Mouse (Mus musculus): ENCODE measurements around the gene Nfx1. TPM values are rescaled to one million over a fixed set of nuclear protein-coding genes. Genes with fewer than 3 reads are reported as not detected.

Gene Nfx1
- polyA plus RNA-seq, 1 experiment from 2014 or later = 67.7 TPM

DNA sequence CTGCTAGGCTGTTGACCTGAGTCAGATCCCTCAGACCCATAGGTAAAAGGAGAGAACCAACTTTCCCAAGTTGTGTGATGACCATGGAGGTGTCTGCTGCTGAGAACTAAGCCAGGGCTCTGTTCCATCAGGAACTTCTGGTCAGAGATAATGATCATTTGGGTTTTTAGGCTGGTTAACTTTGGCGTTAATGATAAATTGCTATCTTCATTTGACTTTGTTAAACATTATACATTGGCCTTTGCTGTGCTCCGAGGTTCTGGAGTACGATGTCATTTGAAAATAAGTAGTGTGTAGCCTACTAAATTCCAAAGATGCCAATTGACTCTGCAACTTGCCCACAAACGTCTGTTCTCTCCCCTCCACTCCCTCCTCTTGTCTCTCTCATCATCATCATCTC, 1.5 kb upstream of the Nfx1 start:
- Histone ChIP-seq H3K4me3 (ENCODE audit: low read depth, low read length) (no peak overlapping the region), H3K9me3 (replicated peaks; ENCODE audit: control insufficient read depth, low read length) (no peaks in the 10 kb centered on the region), H3K4me1 (ENCODE audit: control insufficient read depth, insufficient read depth, low read length) (peaks cover 16% of the 10 kb centered on the region), H3K27me3 (ENCODE audit: control insufficient read depth, insufficient read depth, low read length) (no peaks in the 10 kb centered on the region), H3K4me2 (no peak overlapping the region), H3K27ac (ENCODE audit: low read depth, low read length) (no peak overlapping the region), H3K36me3 (ENCODE audit: control insufficient read depth, insufficient read depth, low read length) (peaks cover 5% of the 10 kb centered on the region), H3K9ac (ENCODE audit: low read depth, low read length) (no peak overlapping the region)
- ATAC-seq (replicated peaks; ENCODE audit: insufficient number of reproducible peaks, low FRiP score, low TSS enrichment) = no peak
- WGBS (ENCODE audit: insufficient replicate concordance) = 73% methylated on average over 4 of the region's 4 CpGs

DNA sequence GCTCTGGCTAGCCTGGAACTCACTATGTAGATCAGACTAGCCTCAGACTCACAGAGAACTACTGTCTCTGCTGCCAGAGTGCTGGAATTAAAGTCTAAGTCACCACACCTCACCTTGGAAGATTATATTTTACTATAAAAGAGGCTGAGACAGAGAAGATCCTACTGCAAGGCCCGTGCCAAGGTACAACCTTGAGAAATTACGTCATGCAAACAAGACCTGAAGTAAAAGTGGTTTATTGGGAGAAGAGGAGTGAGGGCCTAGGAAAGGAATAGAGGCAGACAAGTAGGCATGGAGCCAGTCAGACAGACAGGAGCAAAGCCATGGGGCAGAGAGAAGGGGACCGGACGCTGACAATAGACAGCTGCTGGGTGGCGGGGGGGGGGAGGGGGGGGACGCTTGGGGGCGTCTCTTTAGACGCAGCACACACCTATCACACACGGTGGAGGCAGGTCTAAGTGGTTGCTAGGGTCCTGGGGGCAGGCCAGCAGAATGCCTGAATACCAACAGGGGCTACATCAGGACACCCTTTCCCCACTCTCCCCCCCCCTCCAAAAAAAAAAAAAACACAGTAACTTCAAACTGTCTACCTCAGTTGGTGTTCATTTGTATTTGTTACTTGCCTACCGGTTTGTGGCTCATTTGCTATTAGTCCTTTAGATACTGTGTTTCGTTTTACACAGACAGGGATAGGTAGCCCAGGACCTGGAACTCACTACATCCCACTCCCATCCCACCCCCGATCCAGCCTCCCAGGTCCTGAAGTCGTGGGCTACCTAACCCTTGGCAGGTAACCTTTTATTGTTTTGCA, 720 bp upstream of the Nfx1 start:
- peak overlapping the region; percentile 90 for H3K9ac ChIP-seq (ENCODE audit: low read depth, low read length)
- WGBS (ENCODE audit: insufficient replicate concordance) = 13% methylated on average over 10 of the region's 13 CpGs
- peaks cover 5% of the 10 kb centered on the region for H3K36me3 ChIP-seq (ENCODE audit: control insufficient read depth, insufficient read depth, low read length)
- no peaks in the 10 kb centered on the region for H3K9me3 ChIP-seq (replicated peaks; ENCODE audit: control insufficient read depth, low read length)
- H3K27ac ChIP-seq (ENCODE audit: low read depth, low read length) = peak overlapping the region; percentile 96
- H3K4me3 ChIP-seq (ENCODE audit: low read depth, low read length) = peak overlapping the region; percentile 89
- no peaks in the 10 kb centered on the region for H3K27me3 ChIP-seq (ENCODE audit: control insufficient read depth, insufficient read depth, low read length)
- 0 out of 2 replicates have a peak, but pooled peaks have one; percentile 19 for ATAC-seq (replicated peaks; ENCODE audit: insufficient number of reproducible peaks, low FRiP score, low TSS enrichment)
- peaks cover 16% of the 10 kb centered on the region for H3K4me1 ChIP-seq (ENCODE audit: control insufficient read depth, insufficient read depth, low read length)
- peak overlapping the region; percentile 78 for H3K4me2 ChIP-seq

DNA sequence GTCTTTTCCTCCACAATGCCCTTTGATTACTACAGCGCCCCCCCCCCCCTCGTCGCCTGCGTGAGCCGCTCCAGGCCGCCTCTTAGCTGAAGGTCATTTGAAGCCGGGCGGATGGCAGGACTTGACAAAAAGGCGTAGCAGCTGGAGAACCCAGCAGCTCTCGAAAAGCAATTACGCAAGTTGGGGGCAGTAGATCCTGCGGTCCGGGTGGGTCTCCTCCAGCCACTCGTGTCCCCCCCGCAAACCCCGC, 189 bp upstream of the Nfx1 start:
- H3K4me2 ChIP-seq = peak overlapping the region; percentile 78
- peak overlapping the region; percentile 90 for H3K9ac ChIP-seq (ENCODE audit: low read depth, low read length)
- H3K4me3 ChIP-seq (ENCODE audit: low read depth, low read length) = peak overlapping the region; percentile 89
- peaks cover 16% of the 10 kb centered on the region for H3K4me1 ChIP-seq (ENCODE audit: control insufficient read depth, insufficient read depth, low read length)
- peaks cover 5% of the 10 kb centered on the region for H3K36me3 ChIP-seq (ENCODE audit: control insufficient read depth, insufficient read depth, low read length)
- no peaks in the 10 kb centered on the region for H3K27me3 ChIP-seq (ENCODE audit: control insufficient read depth, insufficient read depth, low read length)
- H3K27ac ChIP-seq (ENCODE audit: low read depth, low read length) = peak overlapping the region; percentile 96
- 0% methylated on average over 15 of the region's 16 CpGs for WGBS (ENCODE audit: insufficient replicate concordance)
- peak; percentile 31; the same call in 1 of the 2 replicates for ATAC-seq (replicated peaks; ENCODE audit: insufficient number of reproducible peaks, low FRiP score, low TSS enrichment)
- no peaks in the 10 kb centered on the region for H3K9me3 ChIP-seq (replicated peaks; ENCODE audit: control insufficient read depth, low read length)

DNA sequence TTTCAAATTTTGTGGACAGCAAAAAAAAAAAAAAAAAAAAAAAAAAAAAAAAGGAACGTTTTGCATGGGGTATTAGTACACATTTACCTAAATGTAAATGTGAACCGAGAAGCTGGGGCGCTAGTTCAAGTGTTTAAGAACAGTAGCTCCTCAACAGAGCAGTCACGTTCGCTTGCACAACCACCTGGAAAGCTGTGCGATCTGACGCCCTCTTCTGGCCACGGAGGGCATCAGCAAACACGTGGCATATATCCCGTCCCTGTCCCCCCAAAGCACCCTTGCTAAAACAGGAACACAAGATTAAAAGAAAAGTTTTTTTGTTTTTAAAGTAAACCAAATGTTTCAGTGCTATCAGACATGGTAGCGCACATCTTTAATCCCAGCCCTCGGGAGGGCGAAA, 1.0 kb downstream of the Nfx1 start:
- Histone ChIP-seq H3K27ac (ENCODE audit: low read depth, low read length) (peak overlapping the region; percentile 96), H3K9ac (ENCODE audit: low read depth, low read length) (peak overlapping the region; percentile 90)
- 25% methylated on average over 13 of the region's 13 CpGs for WGBS (ENCODE audit: insufficient replicate concordance)

DNA sequence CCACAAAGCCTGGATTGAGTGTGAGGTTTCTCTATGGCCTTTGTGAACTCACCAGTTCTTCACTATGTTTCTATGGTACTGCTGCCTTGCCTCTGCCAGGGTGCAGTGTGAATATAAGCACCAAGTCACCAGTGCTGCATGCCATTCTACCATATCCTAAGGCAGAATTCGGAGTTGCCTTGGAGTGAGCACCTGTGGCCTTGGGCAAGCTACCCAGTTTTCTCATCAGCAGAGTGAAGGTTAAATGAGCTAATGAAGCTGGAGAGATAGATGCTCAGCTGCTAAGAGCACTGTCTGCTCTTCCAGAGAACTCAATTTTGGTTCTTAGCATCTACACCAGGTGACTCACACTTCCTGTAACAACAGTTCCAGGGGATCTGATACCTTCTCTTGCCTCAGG, 3.3 kb downstream of the Nfx1 start:
- 100% methylated on average over 1 of the region's 1 CpGs for WGBS (ENCODE audit: insufficient replicate concordance)

More for the DNA sequence above, 1.0 kb downstream of the Nfx1 start:
- ATAC-seq (replicated peaks; ENCODE audit: insufficient number of reproducible peaks, low FRiP score, low TSS enrichment) = no peak
- Histone ChIP-seq H3K4me3 (ENCODE audit: low read depth, low read length) (peak overlapping the region; percentile 89), H3K9me3 (replicated peaks; ENCODE audit: control insufficient read depth, low read length) (no peaks in the 10 kb centered on the region), H3K27me3 (ENCODE audit: control insufficient read depth, insufficient read depth, low read length) (no peaks in the 10 kb centered on the region), H3K4me2 (peak overlapping the region; percentile 78), H3K36me3 (ENCODE audit: control insufficient read depth, insufficient read depth, low read length) (peaks cover 4% of the 10 kb centered on the region), H3K4me1 (ENCODE audit: control insufficient read depth, insufficient read depth, low read length) (peaks cover 16% of the 10 kb centered on the region)

DNA sequence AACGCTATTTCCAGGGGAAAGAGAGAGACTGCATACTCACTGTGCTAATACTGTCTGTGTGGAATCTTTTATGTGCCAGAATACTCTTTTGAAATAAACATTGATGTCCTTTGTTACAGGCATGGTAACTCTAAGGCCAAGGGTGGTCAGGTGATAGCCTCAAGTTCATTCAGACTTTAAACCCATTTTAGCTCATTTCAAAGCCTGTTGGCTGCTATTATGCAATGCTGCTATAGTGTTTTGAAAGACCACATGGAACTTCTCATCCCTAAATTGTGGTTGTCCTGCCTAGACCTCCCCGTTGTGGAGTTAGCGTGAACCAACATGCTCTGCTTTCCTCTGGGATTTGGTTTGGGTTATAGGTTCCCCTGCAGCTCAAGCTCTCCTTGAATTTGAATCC, 5.0 kb downstream of the Nfx1 start:
- H3K9me3 ChIP-seq (replicated peaks; ENCODE audit: control insufficient read depth, low read length) = no peaks in the 10 kb centered on the region
- H3K36me3 ChIP-seq (ENCODE audit: control insufficient read depth, insufficient read depth, low read length) = peaks cover 21% of the 10 kb centered on the region
- H3K4me3 ChIP-seq (ENCODE audit: low read depth, low read length) = no peak overlapping the region
- ATAC-seq (replicated peaks; ENCODE audit: insufficient number of reproducible peaks, low FRiP score, low TSS enrichment) = no peak
- peaks cover 9% of the 10 kb centered on the region; the same call in 1 of the 2 replicates for H3K4me1 ChIP-seq (ENCODE audit: control insufficient read depth, insufficient read depth, low read length)
- no peaks in the 10 kb centered on the region for H3K27me3 ChIP-seq (ENCODE audit: control insufficient read depth, insufficient read depth, low read length)
- H3K27ac ChIP-seq (ENCODE audit: low read depth, low read length) = no peak overlapping the region
- H3K4me2 ChIP-seq = no peak overlapping the region
- WGBS (ENCODE audit: insufficient replicate concordance) = 96% methylated on average over 3 of the region's 3 CpGs
- H3K9ac ChIP-seq (ENCODE audit: low read depth, low read length) = no peak overlapping the region

More for the DNA sequence above, 3.3 kb downstream of the Nfx1 start:
- peaks cover 16% of the 10 kb centered on the region for H3K4me1 ChIP-seq (ENCODE audit: control insufficient read depth, insufficient read depth, low read length)
- peaks cover 16% of the 10 kb centered on the region for H3K36me3 ChIP-seq (ENCODE audit: control insufficient read depth, insufficient read depth, low read length)
- H3K27ac ChIP-seq (ENCODE audit: low read depth, low read length) = no peak overlapping the region
- no peak overlapping the region for H3K4me3 ChIP-seq (ENCODE audit: low read depth, low read length)
- no peak for ATAC-seq (replicated peaks; ENCODE audit: insufficient number of reproducible peaks, low FRiP score, low TSS enrichment)
- H3K9ac ChIP-seq (ENCODE audit: low read depth, low read length) = no peak overlapping the region
- H3K9me3 ChIP-seq (replicated peaks; ENCODE audit: control insufficient read depth, low read length) = no peaks in the 10 kb centered on the region
- no peak overlapping the region for H3K4me2 ChIP-seq
- H3K27me3 ChIP-seq (ENCODE audit: control insufficient read depth, insufficient read depth, low read length) = no peaks in the 10 kb centered on the region

DNA sequence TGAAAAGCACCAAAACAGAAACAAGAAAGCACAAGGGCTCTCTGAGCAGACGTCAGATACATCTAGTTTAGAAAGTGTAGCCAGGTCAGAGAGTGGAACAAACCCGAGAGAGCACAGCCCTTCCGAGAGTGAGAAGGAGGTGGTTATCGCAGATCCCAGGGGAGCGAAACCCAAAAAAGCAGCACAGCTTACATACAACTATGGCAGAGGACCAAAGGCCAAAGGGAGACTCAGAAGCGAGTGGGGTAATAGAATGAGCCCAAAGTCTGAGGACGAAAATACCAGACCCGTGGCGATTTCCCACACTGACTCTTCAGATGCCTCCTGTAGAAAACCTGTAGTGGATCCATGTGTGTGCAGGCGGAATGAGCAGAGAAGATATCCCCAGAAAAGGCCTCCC, 5.9 kb downstream of the Nfx1 start:
- Histone ChIP-seq H3K36me3 (ENCODE audit: control insufficient read depth, insufficient read depth, low read length) (peaks cover 23% of the 10 kb centered on the region), H3K4me2 (no peak overlapping the region), H3K9me3 (replicated peaks; ENCODE audit: control insufficient read depth, low read length) (no peaks in the 10 kb centered on the region), H3K9ac (ENCODE audit: low read depth, low read length) (no peak overlapping the region), H3K27ac (ENCODE audit: low read depth, low read length) (no peak overlapping the region), H3K4me3 (ENCODE audit: low read depth, low read length) (no peak overlapping the region), H3K27me3 (ENCODE audit: control insufficient read depth, insufficient read depth, low read length) (no peaks in the 10 kb centered on the region), H3K4me1 (ENCODE audit: control insufficient read depth, insufficient read depth, low read length) (peaks cover 9% of the 10 kb centered on the region; the same call in 1 of the 2 replicates)
- ATAC-seq (replicated peaks; ENCODE audit: insufficient number of reproducible peaks, low FRiP score, low TSS enrichment) = no peak
- 90% methylated on average over 10 of the region's 10 CpGs for WGBS (ENCODE audit: insufficient replicate concordance)

DNA sequence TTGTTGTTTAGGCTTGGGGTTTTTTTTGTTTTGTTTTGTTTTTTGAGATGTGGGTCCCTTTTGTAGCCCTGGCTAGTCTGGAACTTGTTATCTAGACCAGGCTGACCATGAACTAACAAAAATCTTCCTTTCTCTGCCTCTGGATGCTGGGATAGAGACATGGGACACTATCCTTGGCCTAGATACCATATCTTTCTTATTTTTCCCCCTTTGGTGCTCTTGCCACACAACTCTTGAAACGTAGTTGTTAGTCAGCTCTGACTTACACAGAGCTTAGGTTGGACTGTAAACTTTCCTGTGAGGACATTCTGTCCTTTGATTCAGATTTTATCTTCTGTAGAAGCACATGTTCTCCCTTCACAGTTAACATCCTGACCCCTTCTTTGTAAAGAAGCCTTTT, 8.7 kb downstream of the Nfx1 start:
- H3K27me3 ChIP-seq (ENCODE audit: control insufficient read depth, insufficient read depth, low read length) = no peaks in the 10 kb centered on the region
- WGBS (ENCODE audit: insufficient replicate concordance) = 100% methylated on average over 1 of the region's 1 CpGs
- peaks cover 23% of the 10 kb centered on the region for H3K36me3 ChIP-seq (ENCODE audit: control insufficient read depth, insufficient read depth, low read length)
- no peaks in the 10 kb centered on the region for H3K4me1 ChIP-seq (ENCODE audit: control insufficient read depth, insufficient read depth, low read length)
- ATAC-seq (replicated peaks; ENCODE audit: insufficient number of reproducible peaks, low FRiP score, low TSS enrichment) = no peak
- no peak overlapping the region for H3K27ac ChIP-seq (ENCODE audit: low read depth, low read length)
- no peaks in the 10 kb centered on the region for H3K9me3 ChIP-seq (replicated peaks; ENCODE audit: control insufficient read depth, low read length)
- no peak overlapping the region for H3K4me3 ChIP-seq (ENCODE audit: low read depth, low read length)
- H3K4me2 ChIP-seq = no peak overlapping the region
- no peak overlapping the region for H3K9ac ChIP-seq (ENCODE audit: low read depth, low read length)

DNA sequence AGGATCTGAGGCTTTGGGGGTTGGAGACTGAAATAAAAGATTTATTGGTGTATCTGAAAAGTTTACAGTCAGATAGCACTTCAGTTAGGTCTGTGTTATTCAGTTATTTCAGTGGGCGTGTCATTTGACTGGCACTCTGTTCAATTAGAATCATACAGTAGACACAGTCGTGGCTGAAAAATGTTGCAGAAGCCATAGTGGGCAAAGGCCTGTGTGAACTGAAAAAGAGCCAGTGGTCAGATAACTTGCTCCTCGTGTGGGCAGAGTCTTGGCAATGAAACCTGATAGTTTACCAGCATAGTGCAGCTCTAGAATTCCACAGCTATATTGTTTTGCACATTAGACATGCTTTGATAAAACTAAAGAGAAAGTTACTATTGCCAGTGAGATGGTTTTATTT, 11.8 kb downstream of the Nfx1 start:
- H3K27ac ChIP-seq (ENCODE audit: low read depth, low read length) = no peak overlapping the region
- peaks cover 24% of the 10 kb centered on the region for H3K36me3 ChIP-seq (ENCODE audit: control insufficient read depth, insufficient read depth, low read length)
- H3K27me3 ChIP-seq (ENCODE audit: control insufficient read depth, insufficient read depth, low read length) = no peaks in the 10 kb centered on the region
- H3K4me2 ChIP-seq = no peak overlapping the region
- no peak overlapping the region for H3K9ac ChIP-seq (ENCODE audit: low read depth, low read length)
- H3K4me3 ChIP-seq (ENCODE audit: low read depth, low read length) = no peak overlapping the region
- ATAC-seq (replicated peaks; ENCODE audit: insufficient number of reproducible peaks, low FRiP score, low TSS enrichment) = no peak
- no peaks in the 10 kb centered on the region for H3K4me1 ChIP-seq (ENCODE audit: control insufficient read depth, insufficient read depth, low read length)
- H3K9me3 ChIP-seq (replicated peaks; ENCODE audit: control insufficient read depth, low read length) = no peaks in the 10 kb centered on the region
- 80% methylated on average over 3 of the region's 3 CpGs for WGBS (ENCODE audit: insufficient replicate concordance)
